ENCODE assay signal across 19 mouse cellular contexts in the genomic region with DNA sequence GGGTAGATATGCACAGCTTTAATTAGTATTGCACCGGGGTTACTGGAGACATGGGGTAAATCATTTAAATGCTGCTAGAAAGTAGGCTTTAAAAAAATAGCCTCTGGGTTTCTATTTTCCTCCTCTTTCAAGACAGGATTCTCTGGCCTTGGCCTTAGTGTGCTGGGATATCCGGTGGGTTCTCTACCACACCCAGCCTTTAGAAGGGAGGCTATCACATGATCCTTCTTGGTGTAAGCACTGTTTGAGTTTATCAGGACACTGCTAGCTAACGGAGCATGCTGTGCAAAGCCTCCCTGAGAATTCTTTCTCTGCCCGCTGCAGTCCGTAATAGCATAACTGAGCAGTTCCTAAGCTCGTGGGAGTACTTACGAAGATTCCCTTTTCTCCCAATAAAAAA. TPM values are rescaled to one million over a fixed set of nuclear protein-coding genes. Genes with fewer than 3 reads are reported as not detected.
DNase-seq lines count a peak whose midpoint lies in the region; ATAC-seq and TF ChIP-seq lines count a peak whose summit lies in the region.
"Had no signal": no experiment of that assay in that cellular context is flagged by ENCODE, and none has a peak within 500 bp of the region (broad histone marks: within the 10 kb centered on the region; RNA-seq: fewer than 3 reads in every experiment).

No protein-coding gene starts in this region.

- H3K36me3 ChIP-seq in heart, postnatal 0 days (replicated peaks; ENCODE audit: control insufficient read depth, insufficient read depth, low read length), result peaks cover 48% of the 10 kb centered on the region
- no peaks in the 10 kb centered on the region for H3K36me3 ChIP-seq in testis, adult 2 months (ENCODE audit: control insufficient read depth, insufficient read depth, low read length)
- H3K36me3 ChIP-seq: embryonic facial prominence, embryonic 13.5 days; forebrain, embryonic 12.5 days; hindbrain, embryonic 10.5 days; hindbrain, embryonic 15.5 days had no signal

- ATAC-seq in frontal cortex, adult (ENCODE audit: low TSS enrichment), result peak; percentile 25; the same call in 1 of the 2 replicates
- no peak; the same call in 1 of the 2 replicates for ATAC-seq in heart, postnatal 0 days (ENCODE audit: insufficient read depth, low read depth)
- ATAC-seq: CD4-positive, CD25-positive, alpha-beta regulatory T cell, adult 4 months; forebrain, embryonic 16.5 days; intestine, embryonic 16.5 days had no signal

- H3K9ac ChIP-seq in heart, postnatal 0 days (replicated peaks; ENCODE audit: low read depth, low read length), result no peak overlapping the region
- H3K9ac ChIP-seq: embryonic facial prominence, embryonic 13.5 days; forebrain, embryonic 12.5 days; hindbrain, embryonic 15.5 days had no signal

- H3K27me3 ChIP-seq in heart, postnatal 0 days (ENCODE audit: control insufficient read depth, insufficient read depth, low read length), result no peaks in the 10 kb centered on the region
- H3K27me3 ChIP-seq in testis, adult 2 months (ENCODE audit: control insufficient read depth, insufficient read depth, low read length), result no peaks in the 10 kb centered on the region
- H3K27me3 ChIP-seq: forebrain, embryonic 12.5 days; hindbrain, embryonic 15.5 days had no signal

- H3K4me1 ChIP-seq in heart, postnatal 0 days (ENCODE audit: control insufficient read depth, insufficient read depth), result no peaks in the 10 kb centered on the region
- peaks cover 2% of the 10 kb centered on the region; the same call in 1 of the 2 replicates for H3K4me1 ChIP-seq in testis, adult 2 months (ENCODE audit: control insufficient read depth, insufficient read depth, low read length)
- H3K4me1 ChIP-seq: forebrain, embryonic 12.5 days; hindbrain, embryonic 10.5 days; hindbrain, embryonic 15.5 days had no signal

- H3K4me3 ChIP-seq in heart, postnatal 0 days (ENCODE audit: low read depth, low read length), result no peak overlapping the region
- no peak overlapping the region for H3K4me3 ChIP-seq in testis, adult 2 months (ENCODE audit: control insufficient read depth, low read depth, low read length)
- H3K4me3 ChIP-seq: embryonic facial prominence, embryonic 13.5 days; forebrain, embryonic 12.5 days; hindbrain, embryonic 10.5 days; hindbrain, embryonic 15.5 days had no signal

- peak overlapping the region; percentile 20; the same call in 1 of the 2 replicates for H3K27ac ChIP-seq in heart, postnatal 0 days (ENCODE audit: low read depth)
- peak overlapping the region; percentile 39; the same call in 1 of the 2 replicates for H3K27ac ChIP-seq in testis, adult 2 months (ENCODE audit: control insufficient read depth, insufficient read depth, low read depth, low read length)
- H3K27ac ChIP-seq: embryonic facial prominence, embryonic 13.5 days; forebrain, embryonic 12.5 days; hindbrain, embryonic 10.5 days; hindbrain, embryonic 15.5 days had no signal

- TF ChIP-seq CTCF in heart, postnatal 0 days (IDR thresholded peaks at IDR 0.05; ENCODE audit: low read depth), result no peak
- TF ChIP-seq CTCF in testis, adult 2 months (IDR thresholded peaks at IDR 0.05; ENCODE audit: control insufficient read depth, insufficient read depth, insufficient replicate concordance, low read depth, low read length), result no peak

- no peak overlapping the region for H3K4me2 ChIP-seq in heart, postnatal 0 days (ENCODE audit: low read depth, low read length)
- H3K4me2 ChIP-seq: embryonic facial prominence, embryonic 13.5 days; forebrain, embryonic 12.5 days; hindbrain, embryonic 15.5 days had no signal

- TF ChIP-seq POLR2A in testis, adult 2 months (IDR thresholded peaks at IDR 0.05; ENCODE audit: control insufficient read depth, low read depth, low read length), result no peak

- DNase-seq in frontal cortex, postnatal 36 days (ENCODE audit: low spot score in 2 of 2), result no peak
- no peak for DNase-seq in heart, postnatal 0 days (ENCODE audit: low spot score)
- no peak for DNase-seq in heart, adult 8-10 months (ENCODE audit: low spot score)
- no peak for DNase-seq in testis, postnatal 10 days (ENCODE audit: low spot score)
- no peak for DNase-seq in retina, embryonic 14.5 days (ENCODE audit: low spot score)
- no peak for DNase-seq in cerebellum, adult 8-10 months
- DNase-seq: adrenal gland, adult 8-10 months; adrenal gland, postnatal 36 days; B cell, adult 2 months; gastrocnemius, postnatal 10 days had no signal

- no peak for TF ChIP-seq EP300 in heart, postnatal 0 days (IDR thresholded peaks at IDR 0.05; ENCODE audit: low read depth)

- 68% methylated on average over 7 of the region's 7 CpGs for WGBS in heart, postnatal 0 days

- H3K9me3 ChIP-seq in heart, postnatal 0 days (replicated peaks; ENCODE audit: control insufficient read depth, low read length), result 0 out of 2 replicates have a peak, but pooled peaks cover 3% of the 10 kb centered on the region
- H3K9me3 ChIP-seq: embryonic facial prominence, embryonic 13.5 days; hindbrain, embryonic 10.5 days; hindbrain, embryonic 15.5 days had no signal

RNA-seq across cellular contexts. Expression of a gene that starts 18.2 kb away (rescaled TPM):
- 189 and 198 TPM in 2 replicates for total RNA-seq in heart, postnatal 0 days (2014; rRNA removed; ENCODE audit: low replicate concordance)
- polyA plus RNA-seq in heart, postnatal 0 days (2015; fragmentation: Nextera tagmentation; extraction: Ambion mirVana), result 325 and 330 TPM in 2 replicates
- total RNA-seq in heart, adult 8-10 months (2022), result 100 to 1,000 TPM; 470 to 601 (median 547) TPM
- polyA plus RNA-seq in testis, adult 2 months (2012; rRNA removed), result 252 and 253 TPM in 2 replicates
